Mouse (Mus musculus) thymus, adult 2 months (tissue): ENCODE results near the gene Slc25a54.

Experiments used
- CTCF ChIP-seq: fragments of 200-500 bp; IDR thresholded peaks from 2 replicates; pipeline ENCODE4 v1.5.1; 2012; ENCODE audit warnings: mild to moderate bottlenecking, control low read depth, low read length, moderate library complexity, borderline replicate concordance; ENCODE audit not compliant: control insufficient read depth, poor library complexity, insufficient read depth; ENCODE audit errors: extremely low read depth
- POLR2A ChIP-seq: fragments of 200-500 bp; IDR thresholded peaks from 2 replicates; pipeline ENCODE4 v1.6.1; 2012; ENCODE audit warnings: mild to moderate bottlenecking, low read length, control low read depth, moderate library complexity; ENCODE audit not compliant: control insufficient read depth, poor library complexity, insufficient read depth; ENCODE audit errors: extremely low read depth

DNA sequence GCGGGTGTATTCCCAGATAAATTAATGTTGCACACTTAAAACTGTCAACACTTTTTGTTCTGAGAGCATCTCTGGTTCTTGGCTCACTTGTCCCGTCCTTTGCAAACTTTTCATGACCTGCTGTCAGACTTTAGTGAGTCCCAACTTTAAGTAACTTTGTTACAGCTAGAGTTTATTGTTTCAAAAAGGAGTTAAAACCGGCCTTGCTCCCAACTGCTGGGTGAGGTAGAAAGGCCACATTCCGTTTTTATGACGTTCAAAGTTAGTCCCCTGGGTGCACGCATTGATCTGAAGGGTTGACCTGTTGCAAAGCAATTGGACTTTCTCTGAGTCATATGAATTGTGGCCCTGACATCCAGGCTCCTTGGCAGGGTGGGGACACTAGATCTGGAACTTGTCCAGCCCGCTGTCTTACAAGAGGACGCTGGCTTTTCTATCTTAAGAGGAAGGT, 43.3 kb downstream of the Slc25a54 start:
- TF ChIP-seq POLR2A (no peak), CTCF (no peak)
